17 mouse cellular contexts compared by ENCODE assay signal in genomic region chrX:85971973-85972372, GRCm38 (mm10).
DNase-seq lines count a peak whose midpoint lies in the region; ATAC-seq and TF ChIP-seq lines count a peak whose summit lies in the region.
"Had no signal": no experiment of that assay in that cellular context is flagged by ENCODE, and none has a peak within 500 bp of the region (broad histone marks: within the 10 kb centered on the region; RNA-seq: fewer than 3 reads in every experiment).

No protein-coding gene starts in this region.

- no peaks in the 10 kb centered on the region for H3K36me3 ChIP-seq in lung, postnatal 0 days (ENCODE audit: insufficient read depth, low read length)
- H3K36me3 ChIP-seq: embryonic facial prominence, embryonic 10.5 days; heart, embryonic 12.5 days; limb, embryonic 10.5 days; midbrain, embryonic 15.5 days had no signal

- H3K4me1 ChIP-seq in lung, postnatal 0 days (ENCODE audit: insufficient read depth, low read depth, low read length) = no peaks in the 10 kb centered on the region
- H3K4me1 ChIP-seq: embryonic facial prominence, embryonic 10.5 days; heart, embryonic 12.5 days; limb, embryonic 10.5 days; midbrain, embryonic 15.5 days had no signal

- no peak overlapping the region for H3K4me3 ChIP-seq in gastrocnemius, adult 2 months
- no peak overlapping the region for H3K4me3 ChIP-seq in lung, postnatal 0 days (ENCODE audit: low read depth, low read length)
- H3K4me3 ChIP-seq: embryonic facial prominence, embryonic 10.5 days; heart, embryonic 12.5 days; limb, embryonic 10.5 days; midbrain, embryonic 15.5 days had no signal

- no peak for DNase-seq in gastrocnemius, adult 2 months
- DNase-seq in gastrocnemius, postnatal 14 days = no peak
- DNase-seq in lung, postnatal 0 days (ENCODE audit: low spot score) = no peak
- DNase-seq in lung, postnatal 10 days = no peak
- DNase-seq in ES-CJ7 (ENCODE audit: low read depth, low spot score) = peak; percentile 6
- DNase-seq in c-Kit-positive CD71-positive TER-119-positive erythroid progenitor cells, embryonic 14.5 days (ENCODE audit: low spot score) = peak; percentile 0
- no peak for DNase-seq in adrenal gland, postnatal 14 days
- DNase-seq in kidney, adult 9 months = no peak
- DNase-seq: adrenal gland, adult 8-10 months; cerebellum, postnatal 14 days; gastrocnemius, postnatal 25 days; heart, postnatal 4 days; kidney, postnatal 25 days had no signal

- H3K27ac ChIP-seq in gastrocnemius, adult 2 months = no peak overlapping the region
- H3K27ac ChIP-seq in lung, postnatal 0 days (ENCODE audit: low read length) = no peak overlapping the region
- H3K27ac ChIP-seq: embryonic facial prominence, embryonic 10.5 days; limb, embryonic 10.5 days; midbrain, embryonic 15.5 days had no signal

- no peaks in the 10 kb centered on the region for H3K27me3 ChIP-seq in lung, postnatal 0 days (replicated peaks; ENCODE audit: insufficient read depth, low read length)
- H3K27me3 ChIP-seq: heart, embryonic 12.5 days; midbrain, embryonic 15.5 days had no signal

- intact Hi-C loops in gastrocnemius, adult 2 months (cut with DNase I) = no loop called here
- intact Hi-C loops in gastrocnemius, postnatal 14 days (cut with DNase I; ENCODE audit: low total_unique reads) = no loop called here

- ATAC-seq in lung, postnatal 0 days = no peak
- ATAC-seq: midbrain, embryonic 15.5 days had no signal

- no peak for TF ChIP-seq EP300 in lung, postnatal 0 days (IDR thresholded peaks at IDR 0.05)

- H3K4me2 ChIP-seq in lung, postnatal 0 days (replicated peaks; ENCODE audit: low read depth, low read length) = no peak overlapping the region
- H3K4me2 ChIP-seq: heart, embryonic 12.5 days; midbrain, embryonic 15.5 days had no signal

- H3K9ac ChIP-seq in lung, postnatal 0 days (replicated peaks; ENCODE audit: low read depth) = no peak overlapping the region
- H3K9ac ChIP-seq: heart, embryonic 12.5 days; midbrain, embryonic 15.5 days had no signal

- WGBS in lung, postnatal 0 days = 65% methylated on average over 5 of the region's 5 CpGs

- no peaks in the 10 kb centered on the region for H3K9me3 ChIP-seq in lung, postnatal 0 days (ENCODE audit: low read length)
- H3K9me3 ChIP-seq: embryonic facial prominence, embryonic 10.5 days; limb, embryonic 10.5 days; midbrain, embryonic 15.5 days had no signal

- TF ChIP-seq CTCF in gastrocnemius, adult 2 months (IDR thresholded peaks at IDR 0.05) = peak; percentile 50
- peak; percentile 18; the same call in 1 of the 2 replicates for TF ChIP-seq CTCF in lung, postnatal 0 days (IDR thresholded peaks at IDR 0.05)

Comparison
In these comparisons a context has a peak if more than half of its experiments do, and no peak if none do; other contexts are left out.
1. DNase-seq: peak in ES-CJ7 (single experiment) and c-Kit-positive CD71-positive TER-119-positive erythroid progenitor cells, embryonic 14.5 days (single experiment); none in gastrocnemius, adult 2 months (single experiment), gastrocnemius, postnatal 14 days (single experiment), lung, postnatal 0 days (single experiment), lung, postnatal 10 days (single experiment), adrenal gland, postnatal 14 days (single experiment) and kidney, adult 9 months (single experiment).